Mouse (Mus musculus) stomach, embryonic 14.5 days (tissue): ENCODE data around the gene Kctd19. TPM values are rescaled to one million over a fixed set of nuclear protein-coding genes. Genes with fewer than 3 reads are reported as not detected.

ENCODE experiments used
- ATAC-seq: fragments of 200-750 bp; cut with Nextera tagmentation; 2 replicates; pipeline ENCODE4 v1.8.0; 2017; ENCODE audit warnings: low read depth, moderate TSS enrichment; ENCODE audit not compliant: insufficient number of reproducible peaks, insufficient read depth, low FRiP score
- H3K27ac ChIP-seq: fragments of 300-500 bp; sonication (generic); 2 replicates; pipeline ENCODE4 v1.5.1; 2014; ENCODE audit warnings: mild to moderate bottlenecking, low read length, moderate library complexity, mixed read lengths
- H3K27me3 ChIP-seq: fragments of 300-500 bp; sonication (generic); 2 replicates; pipeline ENCODE4 v1.6.1; 2014; ENCODE audit warnings: low read length, control low read depth, mixed read lengths; ENCODE audit not compliant: control insufficient read depth, insufficient read depth
- H3K36me3 ChIP-seq: fragments of 300-500 bp; sonication (generic); 2 replicates; pipeline ENCODE4 v1.6.1; 2014; ENCODE audit warnings: mild to moderate bottlenecking, control low read depth, low read length, moderate library complexity, mixed read lengths; ENCODE audit not compliant: control insufficient read depth, insufficient read depth
- H3K4me1 ChIP-seq: fragments of 300-500 bp; sonication (generic); 2 replicates; pipeline ENCODE4 v1.6.1; 2014; ENCODE audit warnings: low read length, control low read depth, mixed read lengths; ENCODE audit not compliant: control insufficient read depth, insufficient read depth
- H3K4me2 ChIP-seq: fragments of 300-500 bp; sonication (generic); replicated peaks from 2 replicates; pipeline ENCODE4 v1.6.1; 2014; ENCODE audit warnings: low read depth, low read length, control low read depth
- H3K4me3 ChIP-seq: fragments of 300-500 bp; sonication (generic); 2 replicates; pipeline ENCODE4 v1.5.1; 2014; ENCODE audit warnings: low read depth, low read length, control low read depth
- H3K9ac ChIP-seq: fragments of 300-500 bp; sonication (generic); replicated peaks from 2 replicates; pipeline ENCODE4 v1.6.1; 2014; ENCODE audit warnings: low read depth, mild to moderate bottlenecking, control low read depth, low read length, moderate library complexity, mixed read lengths
- H3K9me3 ChIP-seq: fragments of 300-500 bp; sonication (generic); 2 replicates; pipeline ENCODE4 v1.6.1; 2016; ENCODE audit warnings: low read depth, low read length, control low read depth; ENCODE audit not compliant: control insufficient read depth
- WGBS: fragments of 180-500 bp; shearing (Covaris S2); extraction: QIAGEN DNeasy Blood & Tissue Kit; methylation state at CpG from one replicate; pipeline ENCODE4 v1.1.7; 2014; 5-methylcytosine and 5-hydroxymethylcytosine counted together
- polyA plus RNA-seq: library from polyadenylated mRNA; unstranded; fragments of >200 nt; fragmentation: Nextera tagmentation; extraction: Ambion mirVana; gene quantifications from 2 replicates; pipeline ENCODE4 v1.2.1, GENCODE M21; 2014

Gene Kctd19
- polyA plus RNA-seq, 1 experiment from 2014 or later, result not detected

- Histone ChIP-seq H3K4me3 (no peak overlapping the region), H3K36me3 (no peaks in the 10 kb centered on the region), H3K9ac (no peak overlapping the region), H3K27ac (no peak overlapping the region), H3K4me1 (peaks cover 8% of the 10 kb centered on the region; the same call in 1 of the 2 replicates), H3K27me3 (no peaks in the 10 kb centered on the region), H3K4me2 (no peak overlapping the region), H3K9me3 (no peaks in the 10 kb centered on the region)
- WGBS, result 52% methylated on average over 7 of the region's 7 CpGs
- ATAC-seq, result no peak
These were observed 5.0 kb downstream of the Kctd19 start for GRCm38 (mm10) chr8:105408331-105408730.

GRCm38 (mm10) chr8:105406416-105406815 lies 6.9 kb downstream of the Kctd19 start:
- H3K9me3 ChIP-seq, result no peaks in the 10 kb centered on the region
- 0 out of 2 replicates have a peak overlapping the region, but pooled peaks have one; percentile 16 for H3K27ac ChIP-seq
- H3K4me3 ChIP-seq, result no peak overlapping the region
- H3K4me2 ChIP-seq, result no peak overlapping the region
- H3K4me1 ChIP-seq, result peaks cover 8% of the 10 kb centered on the region; the same call in 1 of the 2 replicates
- no peaks in the 10 kb centered on the region for H3K36me3 ChIP-seq
- ATAC-seq, result no peak
- no peaks in the 10 kb centered on the region for H3K27me3 ChIP-seq
- H3K9ac ChIP-seq, result no peak overlapping the region
- WGBS, result 44% methylated on average over 10 of the region's 10 CpGs

GRCm38 (mm10) chr8:105404496-105404895 lies 8.8 kb downstream of the Kctd19 start:
- Histone ChIP-seq H3K9me3 (no peaks in the 10 kb centered on the region; the same call in 1 of the 2 replicates), H3K4me2 (no peak overlapping the region), H3K9ac (no peak overlapping the region), H3K27ac (no peak overlapping the region), H3K36me3 (no peaks in the 10 kb centered on the region), H3K4me3 (no peak overlapping the region), H3K27me3 (no peaks in the 10 kb centered on the region), H3K4me1 (peaks cover 8% of the 10 kb centered on the region; the same call in 1 of the 2 replicates)
- 59% methylated on average over 1 of the region's 1 CpGs for WGBS
- ATAC-seq, result no peak

GRCm38 (mm10) chr8:105403467-105403866 lies 9.8 kb downstream of the Kctd19 start:
- H3K36me3 ChIP-seq, result no peaks in the 10 kb centered on the region
- no peak for ATAC-seq
- H3K4me3 ChIP-seq, result no peak overlapping the region
- H3K4me1 ChIP-seq, result peaks cover 8% of the 10 kb centered on the region; the same call in 1 of the 2 replicates
- no peak overlapping the region for H3K4me2 ChIP-seq
- WGBS, result 72% methylated on average over 8 of the region's 8 CpGs
- H3K27ac ChIP-seq, result no peak overlapping the region
- H3K9me3 ChIP-seq, result no peaks in the 10 kb centered on the region; the same call in 1 of the 2 replicates
- no peaks in the 10 kb centered on the region for H3K27me3 ChIP-seq
- no peak overlapping the region for H3K9ac ChIP-seq

- Histone ChIP-seq H3K4me2 (no peak overlapping the region), H3K4me3 (no peak overlapping the region), H3K27me3 (no peaks in the 10 kb centered on the region), H3K9ac (no peak overlapping the region), H3K36me3 (no peaks in the 10 kb centered on the region), H3K27ac (no peak overlapping the region), H3K4me1 (no peaks in the 10 kb centered on the region), H3K9me3 (no peaks in the 10 kb centered on the region; the same call in 1 of the 2 replicates)
- ATAC-seq, result no peak
- WGBS, result 88% methylated on average over 5 of the region's 5 CpGs
These were observed 13.3 kb downstream of the Kctd19 start for GRCm38 (mm10) chr8:105400016-105400415.

GRCm38 (mm10) chr8:105397747-105398146 lies 15.6 kb downstream of the Kctd19 start:
- Histone ChIP-seq H3K36me3 (no peaks in the 10 kb centered on the region), H3K4me1 (no peaks in the 10 kb centered on the region), H3K4me2 (no peak overlapping the region), H3K27ac (no peak overlapping the region), H3K9ac (no peak overlapping the region), H3K27me3 (no peaks in the 10 kb centered on the region), H3K4me3 (no peak overlapping the region), H3K9me3 (no peaks in the 10 kb centered on the region; the same call in 1 of the 2 replicates)
- WGBS, result 34% methylated on average over 3 of the region's 3 CpGs
- no peak for ATAC-seq

GRCm38 (mm10) chr8:105393915-105394314 lies 19.4 kb downstream of the Kctd19 start:
- Histone ChIP-seq H3K36me3 (no peaks in the 10 kb centered on the region), H3K27me3 (no peaks in the 10 kb centered on the region), H3K4me1 (no peaks in the 10 kb centered on the region), H3K27ac (no peak overlapping the region), H3K4me2 (no peak overlapping the region), H3K9ac (no peak overlapping the region), H3K4me3 (no peak overlapping the region), H3K9me3 (no peaks in the 10 kb centered on the region)
- ATAC-seq, result no peak
- WGBS, result 70% methylated on average over 7 of the region's 7 CpGs

GRCm38 (mm10) chr8:105393089-105393787 lies 20.1 kb downstream of the Kctd19 start:
- no peaks in the 10 kb centered on the region for H3K36me3 ChIP-seq
- H3K4me3 ChIP-seq, result no peak overlapping the region
- H3K9me3 ChIP-seq, result no peaks in the 10 kb centered on the region
- no peaks in the 10 kb centered on the region for H3K27me3 ChIP-seq
- H3K27ac ChIP-seq, result no peak overlapping the region
- H3K9ac ChIP-seq, result no peak overlapping the region
- no peak for ATAC-seq
- 87% methylated on average over 12 of the region's 12 CpGs for WGBS
- no peaks in the 10 kb centered on the region for H3K4me1 ChIP-seq
- no peak overlapping the region for H3K4me2 ChIP-seq

- ATAC-seq, result no peak
- Histone ChIP-seq H3K27me3 (no peaks in the 10 kb centered on the region), H3K4me1 (no peaks in the 10 kb centered on the region), H3K4me2 (no peak overlapping the region), H3K4me3 (no peak overlapping the region), H3K27ac (no peak overlapping the region), H3K9ac (no peak overlapping the region), H3K36me3 (no peaks in the 10 kb centered on the region), H3K9me3 (no peaks in the 10 kb centered on the region)
- 54% methylated on average over 6 of the region's 6 CpGs for WGBS
These were observed 24.2 kb downstream of the Kctd19 start for GRCm38 (mm10) chr8:105389096-105389495.
